Mouse (Mus musculus): ENCODE results near the gene Gm28047. TPM values are rescaled to one million over a fixed set of nuclear protein-coding genes. Genes with fewer than 3 reads are reported as not detected.

Gm28047 gene
- total and polyA plus RNA-seq, 2 experiments from 2014 or later = not detected

DNA sequence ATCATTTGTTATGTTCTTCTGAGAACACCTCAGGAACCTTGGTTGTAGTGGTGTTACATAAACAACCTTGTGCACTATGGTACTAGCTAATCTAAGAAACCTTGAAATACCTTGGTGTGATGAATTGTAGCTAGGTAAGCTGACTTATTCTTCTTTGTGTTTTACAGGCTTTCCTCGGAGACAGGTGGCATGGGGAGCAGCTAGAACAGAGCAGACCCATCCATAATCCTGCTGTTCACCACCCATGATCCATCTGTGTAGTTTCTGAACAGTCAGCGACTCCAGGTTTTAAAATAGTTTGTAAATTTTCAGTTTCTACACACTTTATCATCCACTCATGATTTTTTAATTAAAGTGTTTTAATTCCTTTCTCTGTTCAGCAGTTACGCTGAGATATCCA, 126.5 kb downstream of the Gm28047 start:
- no peaks in the 10 kb centered on the region for H3K4me1 ChIP-seq (ENCODE audit: control insufficient read depth, insufficient read depth)
- H3K27me3 ChIP-seq (ENCODE audit: control insufficient read depth, insufficient read depth, low read length) = no peaks in the 10 kb centered on the region
- no peak overlapping the region for H3K9ac ChIP-seq (replicated peaks; ENCODE audit: low read depth, low read length)
- H3K36me3 ChIP-seq (replicated peaks; ENCODE audit: control insufficient read depth, insufficient read depth, low read length) = peaks cover 94% of the 10 kb centered on the region
- H3K27ac ChIP-seq (ENCODE audit: low read depth) = no peak overlapping the region
- H3K4me2 ChIP-seq (ENCODE audit: low read depth, low read length) = no peak overlapping the region
- 85% methylated on average over 3 of the region's 3 CpGs for WGBS
- TF ChIP-seq EP300 (IDR thresholded peaks at IDR 0.05; ENCODE audit: low read depth) = no peak
- TF ChIP-seq CTCF (IDR thresholded peaks at IDR 0.05; ENCODE audit: low read depth) = no peak
- DNase-seq (ENCODE audit: low spot score) = no peak
- no peak for ATAC-seq (ENCODE audit: insufficient read depth, low read depth)
- no peaks in the 10 kb centered on the region for H3K9me3 ChIP-seq (replicated peaks; ENCODE audit: control insufficient read depth, low read length)
- H3K4me3 ChIP-seq (ENCODE audit: low read depth, low read length) = no peak overlapping the region

DNA sequence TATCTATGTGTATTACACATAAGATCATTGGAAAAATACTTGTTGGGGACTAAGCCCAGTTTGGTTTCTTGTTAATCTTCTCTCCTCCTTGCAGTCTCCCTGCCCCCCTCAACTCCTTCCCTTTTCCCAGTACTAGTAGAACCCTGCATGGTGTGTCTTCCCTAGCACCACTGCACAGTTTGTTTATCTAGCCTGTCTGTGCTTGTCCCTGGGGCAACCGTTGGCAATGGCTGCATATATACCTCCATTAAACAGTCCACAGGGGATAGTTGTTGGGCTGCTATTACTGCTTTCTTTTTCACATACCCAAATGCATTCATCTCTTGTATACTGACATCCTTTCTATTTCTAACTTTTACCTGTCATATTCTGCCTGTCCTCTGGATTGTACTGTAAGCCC, 137.2 kb downstream of the Gm28047 start:
- no peaks in the 10 kb centered on the region for H3K27me3 ChIP-seq (ENCODE audit: control insufficient read depth, insufficient read depth, low read length)
- no peak for TF ChIP-seq EP300 (IDR thresholded peaks at IDR 0.05; ENCODE audit: low read depth)
- TF ChIP-seq CTCF (IDR thresholded peaks at IDR 0.05; ENCODE audit: low read depth) = no peak
- no peak overlapping the region for H3K4me2 ChIP-seq (ENCODE audit: low read depth, low read length)
- ATAC-seq (ENCODE audit: insufficient read depth, low read depth) = no peak
- DNase-seq (ENCODE audit: low spot score) = no peak
- no peak overlapping the region for H3K4me3 ChIP-seq (ENCODE audit: low read depth, low read length)
- no peaks in the 10 kb centered on the region for H3K9me3 ChIP-seq (replicated peaks; ENCODE audit: control insufficient read depth, low read length)
- no peak overlapping the region for H3K9ac ChIP-seq (replicated peaks; ENCODE audit: low read depth, low read length)
- H3K27ac ChIP-seq (ENCODE audit: low read depth) = no peak overlapping the region
- H3K4me1 ChIP-seq (ENCODE audit: control insufficient read depth, insufficient read depth) = no peaks in the 10 kb centered on the region
- H3K36me3 ChIP-seq (replicated peaks; ENCODE audit: control insufficient read depth, insufficient read depth, low read length) = peaks cover 87% of the 10 kb centered on the region
- 61% methylated on average over 1 of the region's 1 CpGs for WGBS

DNA sequence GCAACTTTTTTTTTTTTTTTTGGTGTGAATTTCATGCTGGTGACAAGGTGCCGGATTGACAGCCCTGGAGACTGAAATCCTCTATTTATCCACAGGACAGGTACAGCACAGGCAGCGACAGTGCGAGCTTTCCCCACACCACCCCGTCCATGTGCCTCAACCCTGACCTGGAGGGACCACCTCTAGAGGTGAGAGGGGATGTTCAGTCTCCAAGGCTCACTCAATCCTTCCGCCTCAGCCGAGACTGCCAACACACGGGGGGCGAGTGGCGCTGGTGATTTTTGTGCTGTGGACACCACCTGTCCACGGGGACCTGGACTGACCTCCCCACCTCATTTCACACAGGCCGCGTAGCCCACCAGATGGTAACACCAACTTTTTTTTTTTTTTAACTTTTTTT, 139.0 kb downstream of the Gm28047 start:
- DNase-seq (ENCODE audit: low spot score) (no peak), ATAC-seq (ENCODE audit: insufficient read depth, low read depth) (no peak)
- no peaks in the 10 kb centered on the region for H3K4me1 ChIP-seq (ENCODE audit: control insufficient read depth, insufficient read depth)
- H3K9ac ChIP-seq (replicated peaks; ENCODE audit: low read depth, low read length) = no peak overlapping the region
- TF ChIP-seq CTCF (IDR thresholded peaks at IDR 0.05; ENCODE audit: low read depth) (no peak), EP300 (IDR thresholded peaks at IDR 0.05; ENCODE audit: low read depth) (no peak)
- H3K9me3 ChIP-seq (replicated peaks; ENCODE audit: control insufficient read depth, low read length) = no peaks in the 10 kb centered on the region
- WGBS = 88% methylated on average over 12 of the region's 12 CpGs
- peaks cover 85% of the 10 kb centered on the region for H3K36me3 ChIP-seq (replicated peaks; ENCODE audit: control insufficient read depth, insufficient read depth, low read length)
- H3K27me3 ChIP-seq (ENCODE audit: control insufficient read depth, insufficient read depth, low read length) = no peaks in the 10 kb centered on the region
- no peak overlapping the region for H3K4me2 ChIP-seq (ENCODE audit: low read depth, low read length)
- H3K4me3 ChIP-seq (ENCODE audit: low read depth, low read length) = no peak overlapping the region
- H3K27ac ChIP-seq (ENCODE audit: low read depth) = no peak overlapping the region

DNA sequence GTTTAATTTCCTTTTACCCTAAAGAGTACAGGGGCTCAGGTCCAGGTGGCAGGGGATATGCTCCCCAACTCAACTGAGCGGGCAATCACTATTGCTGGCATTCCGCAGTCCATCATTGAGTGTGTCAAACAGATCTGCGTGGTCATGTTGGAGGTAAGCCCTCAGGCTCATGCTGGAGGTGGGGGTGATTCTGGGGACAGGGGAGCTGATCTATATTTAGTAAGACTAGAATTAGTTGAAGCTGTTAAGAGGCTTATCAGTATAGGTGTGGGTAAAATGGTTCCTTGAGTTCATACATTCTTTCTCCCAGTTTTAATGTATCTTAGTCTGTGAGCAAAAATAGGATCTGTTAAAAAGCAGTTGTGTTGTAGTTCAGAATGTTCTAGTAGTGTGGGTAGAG, 141.7 kb downstream of the Gm28047 start:
- no peak for DNase-seq (ENCODE audit: low spot score)
- Histone ChIP-seq H3K27me3 (ENCODE audit: control insufficient read depth, insufficient read depth, low read length) (no peaks in the 10 kb centered on the region), H3K27ac (ENCODE audit: low read depth) (no peak overlapping the region), H3K4me2 (ENCODE audit: low read depth, low read length) (peak overlapping the region; percentile 18; the same call in 1 of the 2 replicates), H3K9me3 (replicated peaks; ENCODE audit: control insufficient read depth, low read length) (no peaks in the 10 kb centered on the region), H3K36me3 (replicated peaks; ENCODE audit: control insufficient read depth, insufficient read depth, low read length) (peaks cover 84% of the 10 kb centered on the region), H3K4me3 (ENCODE audit: low read depth, low read length) (no peak overlapping the region), H3K9ac (replicated peaks; ENCODE audit: low read depth, low read length) (no peak overlapping the region), H3K4me1 (ENCODE audit: control insufficient read depth, insufficient read depth) (no peaks in the 10 kb centered on the region)
- WGBS = 33% methylated on average over 3 of the region's 3 CpGs
- ATAC-seq (ENCODE audit: insufficient read depth, low read depth) = no peak
- TF ChIP-seq EP300 (IDR thresholded peaks at IDR 0.05; ENCODE audit: low read depth) (no peak), CTCF (IDR thresholded peaks at IDR 0.05; ENCODE audit: low read depth) (no peak)

DNA sequence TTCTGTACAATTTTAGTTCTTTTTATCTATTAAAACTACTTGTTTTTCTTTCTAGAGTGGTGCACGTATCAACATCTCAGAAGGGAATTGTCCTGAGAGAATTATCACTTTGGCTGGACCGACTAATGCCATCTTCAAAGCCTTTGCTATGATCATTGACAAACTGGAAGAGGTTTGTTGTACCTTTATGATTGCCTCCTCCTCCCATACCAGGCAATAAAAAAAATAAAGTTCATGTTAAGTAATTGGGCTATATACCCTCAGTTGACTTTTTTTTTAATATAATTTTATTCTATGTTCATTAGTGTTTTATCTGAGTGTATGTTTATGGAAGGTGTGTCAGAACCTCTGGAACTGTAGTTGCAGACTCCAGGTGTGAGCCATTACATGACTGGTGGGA, 150.3 kb downstream of the Gm28047 start:
- H3K4me3 ChIP-seq (ENCODE audit: low read depth, low read length) = no peak overlapping the region
- no peak overlapping the region for H3K9ac ChIP-seq (replicated peaks; ENCODE audit: low read depth, low read length)
- H3K4me1 ChIP-seq (ENCODE audit: control insufficient read depth, insufficient read depth) = peaks cover 14% of the 10 kb centered on the region
- peaks cover 60% of the 10 kb centered on the region for H3K36me3 ChIP-seq (replicated peaks; ENCODE audit: control insufficient read depth, insufficient read depth, low read length)
- no peak overlapping the region for H3K4me2 ChIP-seq (ENCODE audit: low read depth, low read length)
- H3K27ac ChIP-seq (ENCODE audit: low read depth) = no peak overlapping the region
- H3K9me3 ChIP-seq (replicated peaks; ENCODE audit: control insufficient read depth, low read length) = no peaks in the 10 kb centered on the region
- 80% methylated on average over 2 of the region's 2 CpGs for WGBS
- DNase-seq (ENCODE audit: low spot score) (no peak), ATAC-seq (ENCODE audit: insufficient read depth, low read depth) (no peak)
- TF ChIP-seq EP300 (IDR thresholded peaks at IDR 0.05; ENCODE audit: low read depth) (no peak), CTCF (IDR thresholded peaks at IDR 0.05; ENCODE audit: low read depth) (no peak)
- no peaks in the 10 kb centered on the region for H3K27me3 ChIP-seq (ENCODE audit: control insufficient read depth, insufficient read depth, low read length)

MicroRNAs within 50 kb of the gene (microRNA counts, 519-probe panel; counts per million panel counts)
- not detected for microRNA mmu-miR-688

Small RNA genes within 50 kb of the gene (microRNA-seq; reads per million reads assigned to microRNA genes)
- gene Mir688 = not detected

Other genes with a start within 250 kb of the Gm28047 start
- gene Sp1, start 218.9 kb downstream of the Gm28047 start, total RNA-seq (2014; rRNA removed; ENCODE audit: low replicate concordance) = 32.1 and 32.6 TPM in 2 replicates
- gene Sp1, start 218.9 kb downstream of the Gm28047 start, polyA plus RNA-seq (2015; fragmentation: Nextera tagmentation; extraction: Ambion mirVana) = 3.0 and 3.1 TPM in 2 replicates
- gene Amhr2, start 179.7 kb downstream of the Gm28047 start, total RNA-seq (2014; rRNA removed; ENCODE audit: low replicate concordance) = 0.19 and 0.81 TPM in 2 replicates
- 0.75 and 1.9 TPM in 2 replicates for gene Amhr2, start 179.7 kb downstream of the Gm28047 start, polyA plus RNA-seq (2015; fragmentation: Nextera tagmentation; extraction: Ambion mirVana)
- gene Prr13, start 166.0 kb downstream of the Gm28047 start, total RNA-seq (2014; rRNA removed; ENCODE audit: low replicate concordance) = 16.8 and 25.7 TPM in 2 replicates
- gene Prr13, start 166.0 kb downstream of the Gm28047 start, polyA plus RNA-seq (2015; fragmentation: Nextera tagmentation; extraction: Ambion mirVana) = 71.4 and 73.4 TPM in 2 replicates
- gene Pcbp2, start 154.5 kb downstream of the Gm28047 start, total RNA-seq (2014; rRNA removed; ENCODE audit: low replicate concordance) = 180 and 221 TPM in 2 replicates
- gene Pcbp2, start 154.5 kb downstream of the Gm28047 start, polyA plus RNA-seq (2015; fragmentation: Nextera tagmentation; extraction: Ambion mirVana) = 118 and 121 TPM in 2 replicates
- gene Gm10337, start 121.3 kb downstream of the Gm28047 start, total RNA-seq (2014; rRNA removed; ENCODE audit: low replicate concordance) = not detected in 2 replicates
- gene Gm10337, start 121.3 kb downstream of the Gm28047 start, polyA plus RNA-seq (2015; fragmentation: Nextera tagmentation; extraction: Ambion mirVana) = not detected in 2 replicates
- 4.7 and 6.1 TPM in 2 replicates for gene Map3k12, start 108.0 kb downstream of the Gm28047 start, total RNA-seq (2014; rRNA removed; ENCODE audit: low replicate concordance)
- 4.1 and 4.6 TPM in 2 replicates for gene Map3k12, start 108.0 kb downstream of the Gm28047 start, polyA plus RNA-seq (2015; fragmentation: Nextera tagmentation; extraction: Ambion mirVana)
- 73.7 and 74.9 TPM in 2 replicates for gene Tarbp2, start 106.9 kb downstream of the Gm28047 start, total RNA-seq (2014; rRNA removed; ENCODE audit: low replicate concordance)
- gene Tarbp2, start 106.9 kb downstream of the Gm28047 start, polyA plus RNA-seq (2015; fragmentation: Nextera tagmentation; extraction: Ambion mirVana) = 65.4 and 68.5 TPM in 2 replicates
- 0.84 TPM in 1 of 2 replicates, not detected in the other for gene Npff, start 100.1 kb downstream of the Gm28047 start, total RNA-seq (2014; rRNA removed; ENCODE audit: low replicate concordance)
- 0.89 and 1.1 TPM in 2 replicates for gene Npff, start 100.1 kb downstream of the Gm28047 start, polyA plus RNA-seq (2015; fragmentation: Nextera tagmentation; extraction: Ambion mirVana)
- 12.4 and 16.2 TPM in 2 replicates for gene Atf7, start 397 bp upstream of the Gm28047 start, total RNA-seq (2014; rRNA removed; ENCODE audit: low replicate concordance)
- 18.7 and 20.6 TPM in 2 replicates for gene Atf7, start 397 bp upstream of the Gm28047 start, polyA plus RNA-seq (2015; fragmentation: Nextera tagmentation; extraction: Ambion mirVana)
- 377 and 462 TPM in 2 replicates for gene Atp5g2, start 47.3 kb upstream of the Gm28047 start, total RNA-seq (2014; rRNA removed; ENCODE audit: low replicate concordance)
- 108 and 125 TPM in 2 replicates for gene Atp5g2, start 47.3 kb upstream of the Gm28047 start, polyA plus RNA-seq (2015; fragmentation: Nextera tagmentation; extraction: Ambion mirVana)
- gene Calcoco1, start 97.1 kb upstream of the Gm28047 start, total RNA-seq (2014; rRNA removed; ENCODE audit: low replicate concordance) = 85.9 and 89.5 TPM in 2 replicates
- gene Calcoco1, start 97.1 kb upstream of the Gm28047 start, polyA plus RNA-seq (2015; fragmentation: Nextera tagmentation; extraction: Ambion mirVana) = 80.7 and 82.9 TPM in 2 replicates